Mouse (Mus musculus) spleen, adult 2 months (tissue): ENCODE results near the gene Hat1.

Source experiments
- CTCF ChIP-seq: fragments of 200-500 bp; IDR thresholded peaks from 2 replicates; pipeline ENCODE4 v1.5.1; 2011; ENCODE audit warnings: mild to moderate bottlenecking, inconsistent platforms; ENCODE audit not compliant: insufficient read depth, insufficient read length, insufficient replicate concordance; ENCODE audit errors: extremely low read depth
- POLR2A ChIP-seq: fragments of 200-500 bp; IDR thresholded peaks from 2 replicates; pipeline ENCODE4 v1.6.1; 2011; ENCODE audit warnings: low read depth, low read length, inconsistent platforms

DNA sequence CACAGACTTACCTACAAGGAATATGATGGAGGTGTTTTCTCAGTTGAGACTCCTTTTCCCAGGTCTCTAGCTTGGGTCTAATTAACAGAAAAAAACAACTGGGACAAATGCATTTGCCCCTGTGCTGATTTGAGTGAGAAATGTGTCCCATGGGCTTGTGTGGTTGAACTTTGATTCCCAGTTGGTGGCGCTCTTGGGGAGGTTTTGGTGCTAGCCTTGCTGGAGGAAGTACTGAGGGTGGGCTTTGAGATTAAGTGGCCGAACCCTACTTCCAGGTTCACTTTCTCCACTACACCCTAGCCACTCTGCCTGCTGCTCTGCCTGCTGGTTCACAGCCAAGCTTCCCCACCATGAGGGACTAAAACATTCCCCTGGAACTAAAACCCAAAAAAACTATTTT is 60.8 kb downstream of the Hat1 start:
- TF ChIP-seq CTCF (no peak), POLR2A (no peak)
